Mouse (Mus musculus) layer of hippocampus, postnatal 25 days (tissue): Measurements from ENCODE around the gene Ppp2r5c. TPM values are rescaled to one million over a fixed set of nuclear protein-coding genes. Genes with fewer than 3 reads are reported as not detected.
A peak's percentile ranks its signal among the peaks of the same experiment; 100 is the strongest.

ENCODE experiments used
- DNase-seq, 2 experiments: peaks; one replicate each; pipeline ENCODE4 v3.0.0; 2022; ENCODE audit warnings: mixed read lengths in 2 of 2, low spot score in 1 of 2; ENCODE audit errors: extremely low spot score in 1 of 2
- total RNA-seq, 2 experiments: library from RNA; stranded (reverse); gene quantifications; 2 replicates each; pipeline ENCODE4 v1.2.3; 2021

Ppp2r5c gene
- total RNA-seq, 2 experiments from 2014 or later: 242 to 246 TPM

DNA sequence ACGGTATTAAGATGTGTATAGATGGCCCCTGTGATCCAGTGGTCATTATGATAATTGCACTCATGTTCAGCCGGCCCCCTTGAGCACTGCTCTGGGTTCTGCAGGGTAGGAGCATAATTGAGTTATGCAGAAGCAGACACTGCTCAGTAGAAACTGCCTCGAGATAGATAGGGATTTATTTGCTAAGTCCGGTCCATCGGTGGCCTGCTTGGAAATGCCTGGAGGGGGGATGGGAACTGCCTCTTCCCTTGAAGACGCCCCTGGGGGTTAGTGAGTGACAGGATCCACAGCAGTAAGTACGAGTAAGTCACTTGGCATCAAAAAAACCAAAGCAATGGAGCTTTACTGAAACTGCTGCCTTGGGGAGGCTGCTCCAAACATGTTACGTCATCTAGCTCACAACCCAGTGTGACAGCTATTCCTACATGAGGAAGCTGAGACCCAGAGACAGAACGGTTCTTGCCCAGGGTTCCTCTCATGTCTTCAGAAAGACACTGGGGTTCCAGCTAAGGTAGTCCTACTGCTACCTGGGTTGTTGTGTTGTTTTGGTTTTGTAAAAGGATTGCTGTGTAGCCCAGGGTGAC lies 60.9 kb downstream of the Ppp2r5c start:
- DNase-seq: no peak

DNA sequence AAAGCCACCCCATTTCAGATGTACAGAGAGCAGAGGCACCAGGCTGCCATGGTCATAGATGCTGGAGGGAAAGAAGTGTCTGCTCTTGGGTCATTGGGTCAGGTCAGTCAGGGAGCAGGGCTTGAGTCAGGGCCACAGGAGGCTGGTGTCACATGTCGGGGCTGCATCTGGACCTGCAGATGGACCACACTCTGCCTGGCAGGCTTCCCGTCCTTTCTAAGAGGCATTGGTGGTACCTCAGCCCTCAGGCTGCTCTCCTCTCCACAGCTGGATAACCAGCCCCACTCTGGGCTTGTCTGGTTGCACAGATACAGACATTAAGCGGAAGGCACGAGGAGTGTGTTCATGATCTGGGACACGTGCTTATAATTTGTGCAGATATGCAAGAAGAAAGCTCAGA lies 61.8 kb downstream of the Ppp2r5c start:
- DNase-seq: no peak

DNA sequence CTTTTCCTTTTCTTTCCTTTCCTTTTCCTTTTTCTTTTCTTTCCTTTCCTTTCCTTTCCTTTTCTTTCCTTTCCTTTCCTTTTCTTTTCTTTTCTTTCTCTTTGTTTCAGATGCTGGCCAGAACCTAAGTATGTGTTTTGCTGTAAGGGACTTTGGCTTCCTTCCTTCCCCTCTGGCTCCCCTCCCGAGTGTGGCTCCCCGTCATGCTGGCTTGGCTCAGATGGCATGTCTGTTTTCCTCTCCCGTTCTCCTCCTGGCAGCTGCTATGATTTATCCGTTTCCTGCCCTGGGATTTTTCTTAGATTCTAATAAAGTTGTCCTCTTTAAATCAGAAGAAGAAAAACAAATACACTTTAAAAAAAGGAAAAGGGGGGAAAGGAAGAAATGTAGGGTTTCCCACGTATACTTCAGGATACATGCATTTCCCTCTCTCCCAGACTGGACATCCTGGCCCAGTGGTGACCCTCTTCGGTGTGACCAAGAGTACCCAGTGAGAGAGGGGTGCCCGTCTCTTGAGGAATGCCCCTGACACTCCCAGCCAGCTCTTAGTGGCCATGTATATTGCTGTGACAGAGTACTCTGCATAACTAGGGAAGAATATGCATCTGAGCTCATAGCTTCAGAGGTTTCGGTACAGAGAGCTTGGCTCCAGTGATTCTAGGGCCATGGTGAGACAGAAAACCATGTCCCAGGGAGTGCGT lies 63.4 kb downstream of the Ppp2r5c start:
- peak in 1 of 2 experiments; percentile 49 for DNase-seq

DNA sequence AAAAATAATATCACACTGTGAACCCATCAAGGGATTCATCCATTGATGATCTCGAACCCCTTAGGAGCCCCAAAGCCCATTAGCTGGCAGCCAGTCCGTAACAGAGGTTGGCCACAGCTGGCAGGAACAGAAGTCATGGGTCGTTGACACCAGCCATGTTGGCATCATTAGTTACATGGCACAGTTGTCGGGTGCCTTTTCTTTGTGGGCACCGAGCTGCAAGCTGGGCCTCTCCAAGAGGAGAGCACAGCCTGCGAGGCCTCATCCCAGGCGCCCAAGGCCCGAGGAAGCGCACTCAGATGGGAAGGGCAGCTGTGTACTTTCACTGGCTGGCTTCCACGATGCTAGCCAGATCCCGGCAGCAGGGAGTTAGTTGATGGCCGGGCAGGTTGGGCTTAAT lies 64.3 kb downstream of the Ppp2r5c start:
- DNase-seq: no peak

DNA sequence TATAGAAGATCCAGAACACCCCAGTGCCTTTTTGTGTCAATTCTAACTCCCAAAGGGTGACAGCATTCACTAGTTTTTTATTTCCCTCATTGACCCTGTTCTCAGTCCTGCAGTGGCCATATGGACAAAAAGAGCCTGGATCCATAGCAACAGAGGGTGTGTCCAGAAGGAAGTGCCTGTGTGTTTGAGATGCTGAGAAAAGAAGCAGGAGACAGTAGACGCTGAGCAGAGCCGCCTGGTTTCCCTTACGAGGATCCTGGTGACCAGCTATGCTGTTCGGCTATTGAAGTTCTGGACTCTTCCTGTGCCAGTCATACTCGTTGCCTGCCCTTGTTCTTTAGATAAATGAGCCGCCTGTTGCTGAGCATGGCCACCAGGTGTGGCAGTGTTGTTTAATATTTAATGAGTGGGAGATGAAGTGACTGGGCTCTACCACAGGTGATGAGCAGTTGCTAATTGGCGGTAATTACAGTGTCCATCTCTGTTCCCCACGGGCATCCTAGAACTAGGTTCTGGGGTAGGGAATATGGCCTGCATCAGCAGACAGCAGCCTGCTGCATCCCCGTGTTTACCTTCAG lies 65.0 kb downstream of the Ppp2r5c start:
- DNase-seq: no peak

DNA sequence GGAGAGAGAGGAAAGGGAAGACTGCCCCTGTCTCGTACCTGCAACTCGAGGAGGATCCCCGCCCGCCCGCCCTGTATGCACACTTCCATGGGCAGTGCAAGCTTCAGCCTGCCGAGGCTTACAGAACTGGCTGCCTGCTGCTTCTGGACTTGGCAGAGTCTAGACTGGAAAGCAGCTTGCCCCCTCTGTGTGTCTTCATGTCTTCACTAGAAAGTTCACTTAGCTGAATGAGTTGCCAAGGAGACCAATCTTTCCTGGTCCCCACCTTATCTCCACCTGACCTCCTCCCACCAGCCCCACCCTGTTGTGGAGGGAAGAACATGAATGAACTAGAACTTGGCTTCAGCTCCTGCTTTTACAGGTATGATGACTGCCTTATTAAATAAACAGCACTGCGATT lies 66.0 kb downstream of the Ppp2r5c start:
- DNase-seq: no peak

DNA sequence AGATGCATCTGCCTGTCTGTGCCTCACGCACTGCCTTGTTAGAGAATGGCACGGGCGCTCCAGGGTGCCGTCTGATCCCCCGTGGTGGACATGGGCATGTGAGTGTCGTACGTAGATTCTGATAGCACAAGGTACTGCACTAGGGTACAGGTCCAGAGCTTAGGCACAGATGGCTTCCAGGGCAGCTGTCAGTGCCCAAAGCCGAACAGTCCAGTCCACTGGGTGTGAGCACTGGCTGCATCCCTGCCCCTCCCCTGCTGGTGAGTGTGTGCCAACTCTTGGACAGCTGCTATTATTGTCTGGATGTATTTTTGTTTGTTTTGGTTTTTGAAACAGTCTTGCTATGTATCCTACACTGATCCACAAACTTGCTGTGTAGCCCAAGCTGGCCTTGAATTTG lies 68.8 kb downstream of the Ppp2r5c start:
- DNase-seq: no peak

DNA sequence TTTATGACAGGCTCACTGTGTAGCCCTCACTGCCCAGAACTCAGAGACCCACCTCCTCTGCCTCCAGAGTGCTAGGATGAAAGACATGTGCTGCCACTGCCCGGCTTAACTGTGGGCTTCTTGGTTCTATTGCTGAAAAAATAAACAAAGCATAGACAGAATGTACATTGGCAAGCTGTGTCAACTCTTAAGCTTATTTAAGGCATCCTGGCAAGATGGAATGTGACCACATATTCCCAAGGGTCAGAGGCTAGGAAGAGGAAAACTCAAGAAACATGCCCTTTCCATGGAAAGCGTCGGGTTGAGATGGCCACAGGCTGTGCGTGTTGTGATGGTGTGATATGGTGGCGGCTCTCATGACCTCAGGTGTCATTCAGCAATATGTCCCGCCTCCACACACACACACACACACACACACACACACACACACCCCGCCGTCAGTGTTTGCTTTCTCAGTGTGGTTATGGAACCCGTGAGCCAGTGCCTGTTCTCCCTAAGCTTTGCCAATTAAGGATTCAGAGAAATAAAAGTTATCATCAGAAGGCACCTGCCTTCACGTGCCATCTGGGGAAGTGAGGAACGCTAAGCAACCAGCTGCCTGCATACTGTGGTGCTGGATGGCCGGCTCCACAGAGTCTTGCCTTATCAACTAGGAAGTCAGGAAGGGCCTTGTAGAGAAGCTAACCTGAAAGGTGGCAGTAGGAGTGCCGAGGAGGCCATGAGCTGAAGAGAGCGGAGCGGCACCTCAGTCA lies 73.5 kb downstream of the Ppp2r5c start:
- DNase-seq: no peak

DNA sequence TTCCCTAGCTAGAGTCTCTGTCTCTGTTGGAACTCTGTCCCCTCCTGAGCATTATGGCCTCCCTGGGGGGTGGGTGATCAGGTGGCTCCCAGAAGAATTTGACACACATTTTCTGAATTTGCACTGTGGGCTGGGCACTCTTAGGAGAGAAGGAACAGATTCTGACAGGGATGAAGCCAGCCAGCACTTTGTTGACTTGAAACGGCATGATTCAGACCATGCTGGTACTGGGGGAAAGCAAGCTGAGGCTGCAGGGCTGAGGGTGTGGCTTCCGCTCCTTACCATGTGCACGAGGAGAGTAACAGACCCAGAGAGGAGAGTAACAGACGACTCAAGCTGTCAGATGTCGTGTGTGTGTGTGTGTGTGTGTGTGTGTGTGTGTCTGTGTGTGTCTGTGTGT lies 76.6 kb downstream of the Ppp2r5c start:
- DNase-seq: no peak

DNA sequence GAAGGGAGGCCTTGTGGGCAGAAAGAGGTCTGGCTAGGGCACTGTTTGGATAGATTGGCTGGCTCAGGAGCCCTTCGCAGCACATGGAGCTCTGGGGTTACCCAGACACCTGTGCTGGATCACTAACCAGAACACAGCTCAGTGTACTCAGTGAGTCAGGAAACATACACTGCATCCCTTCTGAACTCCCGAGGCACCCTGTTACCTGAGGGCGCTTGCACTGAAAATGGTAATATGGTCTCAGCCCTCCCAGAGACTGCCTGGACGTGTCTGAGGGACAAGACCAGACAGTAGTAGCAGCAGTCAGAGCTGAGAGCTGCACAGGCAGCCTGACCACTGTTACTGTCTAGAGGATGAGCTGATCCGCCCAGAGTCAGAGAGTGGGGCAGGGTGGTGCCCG lies 85.8 kb downstream of the Ppp2r5c start:
- no peak for DNase-seq

DNA sequence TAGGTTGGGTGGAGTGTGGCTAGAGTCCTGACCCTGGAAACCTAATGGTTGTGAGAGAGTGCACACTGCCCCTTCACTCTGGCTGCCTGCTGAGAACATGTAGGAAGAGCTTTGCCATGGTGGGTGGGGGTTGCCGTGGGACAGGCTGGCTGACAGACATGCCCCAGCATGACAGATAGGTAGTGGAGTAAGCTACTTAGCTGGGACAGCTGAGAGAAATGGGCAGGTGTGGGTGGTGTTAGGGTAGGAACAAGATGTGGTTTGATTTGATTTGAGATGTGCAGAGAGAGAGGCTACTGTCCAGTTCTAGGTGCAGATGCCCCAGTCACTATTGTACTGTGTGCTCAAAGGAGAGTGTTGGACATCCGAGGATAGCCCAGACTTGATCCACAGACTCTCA lies 86.2 kb downstream of the Ppp2r5c start:
- DNase-seq: no peak

DNA sequence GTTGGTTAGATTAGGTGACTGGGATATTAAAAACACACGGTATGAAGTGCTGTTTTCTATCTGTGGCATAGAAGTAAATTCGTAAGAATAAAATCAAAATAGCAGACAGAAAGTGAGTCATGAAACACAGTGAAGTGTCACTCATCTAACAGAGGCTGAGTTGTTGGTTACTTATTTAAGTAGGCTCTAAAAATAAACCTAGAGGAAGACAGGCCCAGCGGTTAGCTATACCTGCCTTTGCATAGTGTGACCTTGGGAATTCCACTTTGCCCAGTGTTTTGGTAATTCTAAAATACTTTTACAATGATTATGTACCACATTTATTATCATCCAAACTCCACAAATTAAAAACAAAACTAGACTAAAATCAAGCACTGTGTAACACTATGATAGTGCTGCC lies 86.9 kb downstream of the Ppp2r5c start:
- no peak for DNase-seq

DNA sequence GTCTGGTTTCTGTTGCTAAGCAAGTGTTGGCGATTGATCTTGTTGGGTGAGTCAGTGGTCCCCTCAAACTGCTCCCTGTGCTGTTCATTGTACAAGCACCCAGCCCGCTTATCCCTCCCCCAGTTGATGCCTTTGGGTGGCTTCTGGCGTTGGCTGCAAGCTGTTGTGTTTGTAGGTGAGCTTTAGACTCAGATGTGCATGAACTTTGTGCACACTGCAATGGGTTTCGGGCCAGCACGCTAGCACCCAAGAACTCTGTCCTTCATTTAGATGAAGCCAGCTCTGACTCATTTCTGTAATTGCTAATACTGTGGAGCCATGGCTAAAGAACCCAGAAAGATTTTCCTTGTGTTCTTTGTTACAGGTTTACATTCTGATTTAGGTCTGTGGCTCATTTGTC lies 88.4 kb downstream of the Ppp2r5c start:
- no peak for DNase-seq

DNA sequence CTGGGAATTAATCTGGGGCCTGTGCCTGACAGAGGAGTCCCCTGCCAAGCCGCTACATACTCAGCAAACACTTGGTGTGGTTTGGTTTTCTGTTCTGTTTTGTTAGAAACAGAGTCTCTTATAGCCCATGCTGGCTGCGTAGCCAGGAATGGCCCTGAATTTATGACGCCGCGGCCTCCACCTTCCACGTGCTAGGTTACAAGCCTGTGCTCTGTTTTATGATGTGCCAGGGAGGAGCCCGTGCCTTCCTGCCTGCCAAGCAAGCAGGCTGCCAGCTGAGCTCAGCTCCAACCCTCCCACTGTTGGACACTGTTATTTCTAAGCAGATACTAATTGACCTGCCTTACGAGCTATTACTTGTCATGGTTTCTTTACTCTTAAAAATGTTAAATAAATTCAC lies 90.8 kb downstream of the Ppp2r5c start:
- DNase-seq: no peak

DNA sequence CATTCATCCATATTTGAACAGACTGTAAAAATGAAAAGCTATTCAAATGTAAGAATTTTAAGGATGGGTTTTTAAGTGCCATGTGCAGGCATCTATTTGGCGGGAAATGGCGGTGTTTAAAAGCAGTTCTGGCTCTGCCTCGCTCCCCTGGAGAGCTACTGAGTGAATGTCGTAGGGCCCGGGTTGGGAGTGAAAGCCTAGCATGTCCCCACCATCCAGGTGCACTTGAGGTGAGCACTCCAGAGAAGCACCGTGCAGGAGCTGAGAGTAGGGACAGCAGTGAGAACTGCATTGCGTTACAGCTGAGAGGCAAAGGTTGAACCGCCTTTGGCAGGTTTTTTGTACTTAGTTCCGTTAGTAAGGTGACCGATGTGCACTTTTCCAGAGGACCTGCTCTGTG lies 92.4 kb downstream of the Ppp2r5c start:
- no peak for DNase-seq

DNA sequence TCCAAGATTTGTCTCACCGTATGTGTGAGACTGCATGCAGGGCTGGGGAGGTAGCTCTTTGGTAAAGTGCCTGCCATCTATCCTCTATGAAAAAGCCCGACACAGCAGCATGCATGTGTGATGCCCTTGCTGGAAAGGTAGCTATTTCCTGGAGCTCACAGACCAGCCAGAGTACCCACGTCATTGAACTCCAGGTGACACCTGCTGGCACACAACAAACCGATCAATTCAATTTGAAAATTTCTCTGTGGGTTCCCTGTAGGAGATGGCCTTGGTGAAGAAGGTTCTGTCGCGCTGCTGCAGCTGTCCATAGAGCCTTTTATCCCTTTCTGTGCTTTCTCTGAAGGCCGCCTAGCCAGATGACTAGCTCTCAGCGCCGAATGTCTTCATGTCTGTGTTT lies 92.9 kb downstream of the Ppp2r5c start:
- no peak for DNase-seq

DNA sequence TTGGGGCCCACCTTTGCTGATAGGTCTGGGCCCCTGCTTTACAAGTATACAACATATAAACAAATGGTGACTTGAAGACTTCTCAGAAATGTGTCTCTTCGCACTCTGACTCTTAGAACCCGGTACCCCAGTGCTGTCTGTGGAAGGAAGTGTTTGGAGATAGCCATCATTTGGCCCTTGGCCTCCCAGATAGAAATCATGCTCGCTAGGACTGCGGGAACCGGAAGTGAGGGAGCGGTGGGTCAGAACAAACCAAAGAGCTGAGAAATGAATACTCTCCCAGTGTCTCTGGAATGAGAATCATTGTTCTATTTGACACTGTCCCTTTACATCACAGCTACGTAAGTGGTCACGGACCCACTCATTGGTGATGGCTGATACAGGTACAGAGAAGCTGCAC lies 93.4 kb downstream of the Ppp2r5c start:
- DNase-seq: no peak

DNA sequence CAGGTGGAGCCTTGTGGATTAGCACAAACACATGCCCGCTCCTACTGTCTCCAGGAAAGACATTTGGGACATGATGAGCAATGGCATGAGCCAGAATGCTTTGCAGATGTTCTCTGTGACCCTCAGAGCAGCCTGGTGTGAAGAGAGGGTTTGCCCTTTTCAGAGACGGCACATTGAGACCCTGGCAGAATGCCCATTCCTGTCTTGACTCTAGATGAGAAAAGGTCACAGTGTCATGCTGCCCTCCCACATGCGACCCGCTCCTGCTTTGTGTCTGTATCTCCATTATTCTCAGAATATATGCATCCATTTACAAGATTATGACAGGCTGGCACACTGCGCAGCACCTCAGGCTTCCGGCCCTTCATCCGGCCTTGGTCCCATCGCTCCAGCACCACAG lies 94.1 kb downstream of the Ppp2r5c start:
- no peak for DNase-seq

DNA sequence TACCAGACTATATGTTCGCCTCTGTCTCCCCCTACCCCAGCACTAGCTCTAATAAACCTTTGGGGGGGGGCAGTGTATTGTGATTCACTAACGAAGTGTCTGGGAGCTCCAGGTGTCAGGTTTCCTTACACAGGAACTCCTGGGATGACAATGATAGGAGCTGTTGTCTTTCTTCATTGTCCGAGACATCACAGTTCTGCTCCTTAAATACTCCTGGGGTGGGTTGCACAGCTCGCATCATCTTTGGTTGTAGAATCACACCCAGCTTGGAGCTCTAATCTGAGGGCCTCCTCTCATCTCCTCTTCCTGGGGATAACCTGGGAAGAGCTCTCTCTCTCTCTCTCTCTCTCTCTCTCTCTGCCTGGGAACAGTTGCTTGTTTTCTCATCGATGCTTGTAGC lies 94.6 kb downstream of the Ppp2r5c start:
- DNase-seq: no peak

DNA sequence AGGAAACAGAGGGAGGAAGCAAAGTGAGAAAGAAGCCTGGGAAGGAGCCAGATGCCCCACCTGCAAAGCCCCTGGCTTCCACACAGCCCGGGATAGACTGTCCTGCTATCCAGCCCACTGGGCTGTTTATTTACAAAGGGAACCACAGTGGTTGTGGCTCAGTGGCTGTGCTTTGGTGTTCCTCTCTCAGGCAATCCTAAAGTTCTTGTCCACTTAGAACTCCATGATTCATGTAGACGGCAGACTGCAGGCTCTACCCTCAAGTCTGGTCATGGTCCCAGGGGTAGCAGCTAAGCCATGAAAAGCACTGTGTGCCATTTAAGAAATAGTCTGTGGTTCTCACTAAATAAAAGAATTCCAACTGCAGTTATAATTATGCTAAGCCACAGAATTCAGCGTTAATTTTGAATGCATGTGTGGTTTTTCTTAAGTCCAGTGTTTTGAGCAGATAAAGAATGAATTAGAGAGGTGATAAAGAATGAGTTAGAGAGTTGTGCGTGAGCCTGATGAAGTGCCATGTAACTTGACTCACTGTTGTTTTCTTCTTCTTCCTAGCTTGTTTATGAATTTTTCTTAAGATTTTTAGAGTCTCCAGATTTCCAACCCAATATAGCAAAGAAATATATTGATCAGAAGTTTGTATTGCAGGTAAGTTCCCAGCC lies 98.3 kb downstream of the Ppp2r5c start:
- DNase-seq: no peak

DNA sequence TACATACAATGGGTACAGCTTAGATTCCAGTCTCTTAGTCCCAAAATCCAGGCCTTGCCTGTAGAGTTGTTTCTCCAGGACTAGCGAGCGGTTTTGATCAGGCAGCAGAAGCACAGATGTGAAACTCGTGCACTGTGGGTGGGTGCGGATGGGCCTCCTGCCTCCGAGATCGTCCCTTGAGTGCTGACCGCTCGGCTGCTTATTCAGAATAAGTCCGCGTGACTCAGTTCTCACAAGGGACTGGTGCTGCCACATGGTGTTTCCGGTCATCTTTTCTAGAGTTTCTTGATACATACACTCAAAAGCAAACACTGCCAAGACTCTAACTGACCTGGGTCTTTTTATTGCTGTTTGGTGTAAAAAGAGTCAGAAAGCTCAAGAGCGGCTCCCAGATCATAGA lies 100.7 kb downstream of the Ppp2r5c start:
- DNase-seq: no peak
